Mouse (Mus musculus) adipocyte (in vitro differentiated cells): ENCODE results near the gene Igfbp4.

Experiments used
- DNase-seq: peaks from one replicate; pipeline ENCODE4 v3.0.0-alpha.2; 2016; ENCODE audit warnings: low spot score

Gene Igfbp4

GRCm38 (mm10) chr11:99041051-99041729, at the start of gene Igfbp4:
Gene Igfbp4, plus strand, starts transcription at chr11:99041244.
- no peak for DNase-seq

- no peak for DNase-seq
Measured at GRCm38 (mm10) chr11:98995987-98996386, 45.1 kb upstream of the Igfbp4 start.

- no peak for DNase-seq
Measured at GRCm38 (mm10) chr11:98997659-98998058, 43.4 kb upstream of the Igfbp4 start.

GRCm38 (mm10) chr11:98998776-98999175, 42.3 kb upstream of the Igfbp4 start:
- peak; percentile 64 for DNase-seq

GRCm38 (mm10) chr11:98999243-98999642, 41.8 kb upstream of the Igfbp4 start:
- DNase-seq: no peak

- no peak for DNase-seq
Measured at GRCm38 (mm10) chr11:99006788-99007187, 34.3 kb upstream of the Igfbp4 start.

- DNase-seq: no peak
Measured at GRCm38 (mm10) chr11:99010124-99010523, 30.9 kb upstream of the Igfbp4 start.

- no peak for DNase-seq
Measured at GRCm38 (mm10) chr11:99010706-99011105, 30.3 kb upstream of the Igfbp4 start.

- no peak for DNase-seq
Measured at GRCm38 (mm10) chr11:99013856-99014255, 27.2 kb upstream of the Igfbp4 start.

GRCm38 (mm10) chr11:99019844-99020243, 21.2 kb upstream of the Igfbp4 start:
- no peak for DNase-seq

GRCm38 (mm10) chr11:99022384-99022933, 18.6 kb upstream of the Igfbp4 start:
- DNase-seq: no peak

- no peak for DNase-seq
Measured at GRCm38 (mm10) chr11:99023094-99023493, 17.9 kb upstream of the Igfbp4 start.

GRCm38 (mm10) chr11:99023500-99024467, 17.3 kb upstream of the Igfbp4 start, which contains the start of gene Top2a:
Gene Top2a, minus strand, starts transcription at chr11:99024189.
- peak; percentile 97 for DNase-seq

- no peak for DNase-seq
Measured at GRCm38 (mm10) chr11:99024468-99025134, 16.4 kb upstream of the Igfbp4 start.

- no peak for DNase-seq
Measured at GRCm38 (mm10) chr11:99025878-99026277, 15.2 kb upstream of the Igfbp4 start.

GRCm38 (mm10) chr11:99026899-99027440, 14.1 kb upstream of the Igfbp4 start:
- no peak for DNase-seq

GRCm38 (mm10) chr11:99035350-99035749, 5.7 kb upstream of the Igfbp4 start:
- DNase-seq: peak; percentile 72

GRCm38 (mm10) chr11:99036254-99036653, 4.8 kb upstream of the Igfbp4 start:
- no peak for DNase-seq

GRCm38 (mm10) chr11:99039782-99040181, 1.3 kb upstream of the Igfbp4 start:
- peak; percentile 92 for DNase-seq

- DNase-seq: peak; percentile 78
Measured at GRCm38 (mm10) chr11:99040346-99040974, 584 bp upstream of the Igfbp4 start.
